Mouse (Mus musculus) MEL-GATA-1-ER (cell line): ENCODE measurements at regions not wholly inside any gene's neighbourhood (a gene's known extent, or its start where the extent isn't known, plus 50 kb on each side); places are given as distances from the start of the nearest gene placed in this dataset.
"Not testable (repeated sequence)": the region's sequence is repeated elsewhere in the genome, so short reads cannot be mapped to it uniquely, and the experiment has no call there.

Experiments used
- DNase-seq: peaks from one replicate; pipeline ENCODE4 v3.0.0-alpha.2; 2012; ENCODE audit warnings: low read depth; ENCODE audit errors: extremely low read depth

- no peak for DNase-seq
Observed at GRCm38 (mm10) chr16:51169294-51169693, 578.3 kb upstream of the Ccdc54 start.

GRCm38 (mm10) chr16:51160768-51161167 lies 569.8 kb upstream of the Ccdc54 start:
- DNase-seq = no peak

- no peak for DNase-seq
Observed at GRCm38 (mm10) chr16:51138575-51138974, 547.6 kb upstream of the Ccdc54 start.

GRCm38 (mm10) chr16:51119835-51120234 lies 528.9 kb upstream of the Ccdc54 start:
- no peak for DNase-seq

GRCm38 (mm10) chr16:51118365-51118764 lies 527.4 kb upstream of the Ccdc54 start:
- no peak for DNase-seq

- no peak for DNase-seq
Observed at GRCm38 (mm10) chr16:51117836-51118235, 526.9 kb upstream of the Ccdc54 start.

- DNase-seq = no peak
Observed at GRCm38 (mm10) chr16:51109864-51110263, 518.9 kb upstream of the Ccdc54 start.

- no peak for DNase-seq
Observed at GRCm38 (mm10) chr16:51107421-51107820, 516.5 kb upstream of the Ccdc54 start.

GRCm38 (mm10) chr16:51086556-51086955 lies 495.6 kb upstream of the Ccdc54 start:
- no peak for DNase-seq

GRCm38 (mm10) chr16:51080146-51080545 lies 489.2 kb upstream of the Ccdc54 start:
- DNase-seq = no peak

GRCm38 (mm10) chr16:51048650-51049049 lies 457.7 kb upstream of the Ccdc54 start:
- DNase-seq = no peak

- no peak for DNase-seq
Observed at GRCm38 (mm10) chr16:51048169-51048568, 457.2 kb upstream of the Ccdc54 start.

GRCm38 (mm10) chr16:51041311-51041710 lies 450.4 kb upstream of the Ccdc54 start:
- no peak for DNase-seq

GRCm38 (mm10) chr16:51002876-51003275 lies 411.9 kb upstream of the Ccdc54 start:
- DNase-seq = no peak

GRCm38 (mm10) chr16:50964395-50964794 lies 373.4 kb upstream of the Ccdc54 start:
- DNase-seq = no peak

- DNase-seq = no peak
Observed at GRCm38 (mm10) chr16:50944091-50944490, 353.1 kb upstream of the Ccdc54 start.

- DNase-seq = not testable (repeated sequence)
Observed at GRCm38 (mm10) chr16:50943581-50943980, 352.6 kb upstream of the Ccdc54 start.

GRCm38 (mm10) chr16:50942291-50942690 lies 351.3 kb upstream of the Ccdc54 start:
- DNase-seq = no peak

- DNase-seq = peak; percentile 2
Observed at GRCm38 (mm10) chr16:50939316-50939715, 348.4 kb upstream of the Ccdc54 start.

- DNase-seq = no peak
Observed at GRCm38 (mm10) chr16:50907732-50908131, 316.8 kb upstream of the Ccdc54 start.

- no peak for DNase-seq
Observed at GRCm38 (mm10) chr16:50899151-50899550, 308.2 kb upstream of the Ccdc54 start.

- DNase-seq = no peak
Observed at GRCm38 (mm10) chr16:50877926-50878325, 287.0 kb upstream of the Ccdc54 start.

GRCm38 (mm10) chr16:50871318-50871717 lies 280.4 kb upstream of the Ccdc54 start:
- no peak for DNase-seq

- DNase-seq = no peak
Observed at GRCm38 (mm10) chr16:50863565-50863964, 272.6 kb upstream of the Ccdc54 start.
